Mouse (Mus musculus) embryonic fibroblast, embryonic 13.5 days (primary cell): ENCODE data around the gene Cwc22. TPM values are rescaled to one million over a fixed set of nuclear protein-coding genes. Genes with fewer than 3 reads are reported as not detected.
A peak's percentile ranks its signal among the peaks of the same experiment; 100 is the strongest.

ENCODE experiments used
- H3K27ac ChIP-seq: 2 replicates; pipeline ENCODE4 v1.5.1; 2012; ENCODE audit warnings: low read length, control low read depth, inconsistent platforms; ENCODE audit not compliant: insufficient read depth
- H3K4me1 ChIP-seq: 2 replicates; pipeline ENCODE4 v1.6.1; 2011; ENCODE audit warnings: low read length; ENCODE audit not compliant: control insufficient read depth, insufficient read depth
- H3K4me3 ChIP-seq: 2 replicates; pipeline ENCODE4 v1.5.1; 2011; ENCODE audit warnings: mild to moderate bottlenecking, control low read depth, low read length; ENCODE audit not compliant: insufficient read depth
- CTCF ChIP-seq: IDR thresholded peaks from 2 replicates; pipeline ENCODE4 v1.5.1; 2011; ENCODE audit warnings: mild to moderate bottlenecking, control low read depth, low read length, moderate library complexity, borderline replicate concordance; ENCODE audit not compliant: insufficient read depth
- POLR2A ChIP-seq: IDR thresholded peaks from 2 replicates; pipeline ENCODE4 v1.6.1; 2011; ENCODE audit warnings: low read depth, mild to moderate bottlenecking, control low read depth, low read length, moderate library complexity
- polyA plus RNA-seq: library from polyadenylated mRNA; stranded (reverse); fragments of >200 nt; gene quantifications from 2 replicates; pipeline ENCODE4 v1.2.4, GENCODE M21; 2011; ENCODE audit warnings: low read depth; ENCODE audit not compliant: missing spikeins, insufficient read length

Cwc22 gene
- polyA plus RNA-seq, 1 experiment = 38.3 TPM

- TF ChIP-seq POLR2A = no peak
- no peak for TF ChIP-seq CTCF
- Histone ChIP-seq H3K27ac (no peak overlapping the region), H3K4me1 (peaks cover 3% of the 10 kb centered on the region; the same call in 1 of the 2 replicates), H3K4me3 (no peak overlapping the region)
These were observed 2.0 kb upstream of the Cwc22 start for GRCm38 (mm10) chr2:77948126-77948525.

GRCm38 (mm10) chr2:77947161-77947870, 1.1 kb upstream of the Cwc22 start:
- H3K4me1 ChIP-seq = peaks cover 3% of the 10 kb centered on the region; the same call in 1 of the 2 replicates
- H3K27ac ChIP-seq = no peak overlapping the region
- H3K4me3 ChIP-seq = no peak overlapping the region
- TF ChIP-seq CTCF = no peak
- TF ChIP-seq POLR2A = no peak

- peak overlapping the region; percentile 95 for H3K4me3 ChIP-seq
- peaks cover 3% of the 10 kb centered on the region; the same call in 1 of the 2 replicates for H3K4me1 ChIP-seq
- peak overlapping the region; percentile 43; the same call in 1 of the 2 replicates for H3K27ac ChIP-seq
- TF ChIP-seq CTCF (no peak), POLR2A (no peak)
These were observed 1.1 kb downstream of the Cwc22 start for GRCm38 (mm10) chr2:77944860-77945595.

GRCm38 (mm10) chr2:77944281-77944680, 1.9 kb downstream of the Cwc22 start:
- H3K27ac ChIP-seq = no peak overlapping the region
- no peak overlapping the region for H3K4me3 ChIP-seq
- H3K4me1 ChIP-seq = peaks cover 3% of the 10 kb centered on the region; the same call in 1 of the 2 replicates
- TF ChIP-seq POLR2A (no peak), CTCF (no peak)

- Histone ChIP-seq H3K4me1 (peaks cover 3% of the 10 kb centered on the region; the same call in 1 of the 2 replicates), H3K27ac (no peak overlapping the region), H3K4me3 (no peak overlapping the region)
- TF ChIP-seq CTCF = no peak
- no peak for TF ChIP-seq POLR2A
These were observed 4.2 kb downstream of the Cwc22 start for GRCm38 (mm10) chr2:77941944-77942343.

GRCm38 (mm10) chr2:77938317-77938716, 7.9 kb downstream of the Cwc22 start:
- H3K4me3 ChIP-seq = no peak overlapping the region
- H3K27ac ChIP-seq = no peak overlapping the region
- TF ChIP-seq POLR2A = no peak
- TF ChIP-seq CTCF = no peak
- H3K4me1 ChIP-seq = no peaks in the 10 kb centered on the region

GRCm38 (mm10) chr2:77937818-77938217, 8.4 kb downstream of the Cwc22 start:
- TF ChIP-seq POLR2A = no peak
- TF ChIP-seq CTCF = no peak
- no peak overlapping the region for H3K4me3 ChIP-seq
- no peaks in the 10 kb centered on the region for H3K4me1 ChIP-seq
- H3K27ac ChIP-seq = no peak overlapping the region

GRCm38 (mm10) chr2:77934138-77934537, 12.0 kb downstream of the Cwc22 start:
- no peaks in the 10 kb centered on the region for H3K4me1 ChIP-seq
- TF ChIP-seq POLR2A (no peak), CTCF (no peak)
- H3K4me3 ChIP-seq = no peak overlapping the region
- H3K27ac ChIP-seq = no peak overlapping the region

- Histone ChIP-seq H3K27ac (no peak overlapping the region), H3K4me3 (no peak overlapping the region), H3K4me1 (no peaks in the 10 kb centered on the region)
- TF ChIP-seq CTCF (no peak), POLR2A (no peak)
These were observed 12.5 kb downstream of the Cwc22 start for GRCm38 (mm10) chr2:77933630-77934029.

- Histone ChIP-seq H3K4me3 (no peak overlapping the region), H3K27ac (no peak overlapping the region), H3K4me1 (no peaks in the 10 kb centered on the region)
- TF ChIP-seq POLR2A (no peak), CTCF (no peak)
These were observed 14.2 kb downstream of the Cwc22 start for GRCm38 (mm10) chr2:77931958-77932357.

- Histone ChIP-seq H3K27ac (no peak overlapping the region), H3K4me1 (no peaks in the 10 kb centered on the region), H3K4me3 (no peak overlapping the region)
- TF ChIP-seq CTCF (no peak), POLR2A (no peak)
These were observed 17.8 kb downstream of the Cwc22 start for GRCm38 (mm10) chr2:77928352-77928751.
